Mouse (Mus musculus): Measurements from ENCODE around the gene Ms4a15. TPM values are rescaled to one million over a fixed set of nuclear protein-coding genes. Genes with fewer than 3 reads are reported as not detected.

Ms4a15 gene
- total RNA-seq (2021) = under 1 TPM in 1 of 2 experiments, not detected in 1; 0.51 TPM
- long read RNA-seq, experiment 1 = 0 reads
- long read RNA-seq, experiment 2 = 0 reads

DNA sequence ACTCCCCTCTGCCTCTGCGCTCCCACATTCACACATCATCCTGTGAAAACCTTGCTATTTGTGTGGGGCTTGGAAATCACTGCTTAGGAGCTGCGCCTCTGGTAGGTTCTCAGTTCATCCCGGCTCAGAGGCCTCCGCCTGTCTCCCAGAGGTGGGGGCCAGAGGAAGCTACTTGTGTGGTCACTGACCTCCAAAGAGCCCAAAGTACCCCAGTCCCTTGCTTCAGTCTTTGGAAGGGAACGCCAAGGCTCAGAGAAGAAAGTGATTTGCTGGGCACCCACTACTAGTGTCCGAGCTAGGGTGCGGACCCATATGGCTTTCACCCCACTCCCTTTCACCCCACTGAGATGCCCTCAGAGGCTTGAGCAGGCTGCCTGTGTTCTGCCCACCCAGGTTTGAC is at the start of gene Ms4a15:
TSS of gene Ms4a15 (minus strand) at position 101 of the 400 bp plus-strand sequence.
- DNase-seq (ENCODE audit: low spot score in 2 of 2) = no peak

GRCm38 (mm10) chr19:11037570-11037969 is 44.5 kb upstream of the Ms4a15 start:
- no peak for DNase-seq (ENCODE audit: low spot score in 2 of 2)

GRCm38 (mm10) chr19:11022382-11022781 is 29.3 kb upstream of the Ms4a15 start:
- DNase-seq (ENCODE audit: low spot score in 2 of 2) = no peak

DNA sequence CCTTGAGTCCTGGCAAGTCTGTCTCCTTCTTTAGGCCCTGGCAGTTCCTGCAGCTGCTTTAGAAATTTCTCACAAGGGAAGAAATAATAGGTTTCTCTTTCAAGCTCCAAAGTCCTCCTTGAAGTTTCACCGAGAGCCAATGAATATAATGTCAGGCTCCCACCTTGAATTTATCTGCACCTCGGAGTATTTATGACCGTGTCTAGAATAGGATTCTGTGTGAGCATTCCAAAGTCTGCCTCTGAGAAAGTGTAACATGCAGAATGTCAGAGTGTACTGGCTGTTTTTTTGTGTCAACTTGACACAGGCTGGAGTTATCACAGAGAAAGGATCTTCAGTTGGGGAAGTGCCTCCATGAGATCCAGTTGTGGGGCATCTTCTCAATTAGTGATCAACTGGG is 24.8 kb upstream of the Ms4a15 start, which contains the start of gene Ms4a18:
TSS of gene Ms4a18 (minus strand) at position 141 of the 400 bp plus-strand sequence.
- no peak for DNase-seq (ENCODE audit: low spot score in 2 of 2)

GRCm38 (mm10) chr19:11017251-11017650 is 24.2 kb upstream of the Ms4a15 start:
- no peak for DNase-seq (ENCODE audit: low spot score in 2 of 2)

DNA sequence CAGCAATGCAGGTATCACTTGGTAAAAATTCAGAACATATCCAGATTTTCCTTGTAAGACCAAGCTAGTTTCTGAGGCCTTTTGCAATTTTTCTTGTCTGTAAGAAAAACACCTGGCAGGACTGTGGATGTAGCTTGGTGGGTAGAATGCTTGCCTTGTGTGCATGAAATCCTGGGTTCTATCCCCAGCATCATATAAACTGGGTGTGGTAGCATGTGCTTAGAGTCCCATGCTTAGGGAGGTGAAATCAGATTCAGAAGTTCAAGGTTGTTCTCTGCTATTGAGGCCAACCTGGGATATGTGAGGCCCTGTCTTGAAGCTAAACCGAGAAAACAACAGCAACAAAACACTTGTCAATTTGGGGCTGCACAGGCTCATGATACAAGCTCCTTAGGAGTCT is 22.9 kb upstream of the Ms4a15 start:
- no peak for DNase-seq (ENCODE audit: low spot score in 2 of 2)

DNA sequence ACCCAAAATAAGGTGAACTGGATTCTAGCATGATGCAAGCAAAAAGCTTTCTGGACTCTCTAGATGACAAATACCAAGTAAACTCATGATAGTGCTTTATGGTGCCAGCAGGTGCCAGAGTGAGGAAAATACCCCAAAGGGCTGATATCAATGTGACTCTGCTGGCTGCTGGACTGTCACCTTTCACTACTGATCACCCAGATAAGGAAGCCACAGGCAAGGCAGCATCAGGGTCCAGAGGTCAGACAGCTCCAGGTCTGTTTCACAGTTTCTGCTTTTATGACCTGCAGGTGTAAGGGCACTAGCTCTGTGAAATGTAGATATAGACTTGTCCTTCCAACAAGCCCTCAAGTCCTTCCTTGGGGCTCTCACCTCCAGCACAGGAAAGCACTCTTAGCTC is 22.4 kb upstream of the Ms4a15 start:
- DNase-seq (ENCODE audit: low spot score in 2 of 2) = no peak

- no peak for DNase-seq (ENCODE audit: low spot score in 2 of 2)
These were observed 1.1 kb downstream of the Ms4a15 start for GRCm38 (mm10) chr19:10991911-10992310.

GRCm38 (mm10) chr19:10990751-10991150 is 2.3 kb downstream of the Ms4a15 start:
- no peak for DNase-seq (ENCODE audit: low spot score in 2 of 2)

GRCm38 (mm10) chr19:10988563-10988962 is 4.5 kb downstream of the Ms4a15 start:
- DNase-seq (ENCODE audit: low spot score in 2 of 2) = no peak

DNA sequence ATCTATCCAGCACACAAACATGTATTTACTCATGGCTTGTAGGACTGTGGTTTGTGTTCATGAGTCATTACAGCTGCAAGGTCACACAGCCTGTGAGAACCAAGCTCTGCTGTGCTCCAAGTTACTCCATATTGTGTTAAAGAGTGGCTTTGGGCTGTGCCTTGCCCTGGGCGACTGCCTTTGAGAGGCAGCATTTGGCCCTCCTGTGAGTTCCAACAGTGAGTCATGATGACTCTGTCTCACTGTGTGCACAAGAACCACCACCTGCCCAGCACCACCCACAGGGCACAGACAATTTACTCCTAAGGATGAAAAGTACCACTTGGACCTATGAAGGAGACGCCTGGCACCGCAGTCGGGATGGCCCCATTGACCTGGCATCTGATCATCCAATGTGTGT is 7.2 kb downstream of the Ms4a15 start:
- no peak for DNase-seq (ENCODE audit: low spot score in 2 of 2)

GRCm38 (mm10) chr19:10984551-10984950 is 8.5 kb downstream of the Ms4a15 start:
- DNase-seq (ENCODE audit: low spot score in 2 of 2) = no peak

DNA sequence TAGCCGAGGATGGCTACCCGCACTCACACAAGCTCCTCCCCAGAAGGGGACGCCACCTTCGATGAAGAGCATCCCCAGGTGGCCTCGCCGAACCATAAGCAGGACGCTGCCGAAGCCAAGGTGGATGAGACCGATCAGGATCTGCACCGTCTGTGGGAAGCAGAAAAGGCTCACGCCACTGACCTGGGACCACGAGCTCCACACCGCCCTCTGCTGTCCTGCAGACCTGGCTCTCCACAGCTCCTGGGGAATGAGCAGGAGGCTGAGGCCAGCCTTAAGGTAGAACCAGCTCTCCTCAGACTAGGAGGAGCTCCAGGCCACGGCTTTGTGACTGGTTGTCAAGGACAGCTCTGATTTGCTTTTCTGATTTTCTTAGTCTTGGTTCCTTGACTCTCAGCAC is 9.9 kb downstream of the Ms4a15 start:
- DNase-seq (ENCODE audit: low spot score in 2 of 2) = no peak

GRCm38 (mm10) chr19:10980210-10980609 is 12.8 kb downstream of the Ms4a15 start:
- no peak for DNase-seq (ENCODE audit: low spot score in 2 of 2)

DNA sequence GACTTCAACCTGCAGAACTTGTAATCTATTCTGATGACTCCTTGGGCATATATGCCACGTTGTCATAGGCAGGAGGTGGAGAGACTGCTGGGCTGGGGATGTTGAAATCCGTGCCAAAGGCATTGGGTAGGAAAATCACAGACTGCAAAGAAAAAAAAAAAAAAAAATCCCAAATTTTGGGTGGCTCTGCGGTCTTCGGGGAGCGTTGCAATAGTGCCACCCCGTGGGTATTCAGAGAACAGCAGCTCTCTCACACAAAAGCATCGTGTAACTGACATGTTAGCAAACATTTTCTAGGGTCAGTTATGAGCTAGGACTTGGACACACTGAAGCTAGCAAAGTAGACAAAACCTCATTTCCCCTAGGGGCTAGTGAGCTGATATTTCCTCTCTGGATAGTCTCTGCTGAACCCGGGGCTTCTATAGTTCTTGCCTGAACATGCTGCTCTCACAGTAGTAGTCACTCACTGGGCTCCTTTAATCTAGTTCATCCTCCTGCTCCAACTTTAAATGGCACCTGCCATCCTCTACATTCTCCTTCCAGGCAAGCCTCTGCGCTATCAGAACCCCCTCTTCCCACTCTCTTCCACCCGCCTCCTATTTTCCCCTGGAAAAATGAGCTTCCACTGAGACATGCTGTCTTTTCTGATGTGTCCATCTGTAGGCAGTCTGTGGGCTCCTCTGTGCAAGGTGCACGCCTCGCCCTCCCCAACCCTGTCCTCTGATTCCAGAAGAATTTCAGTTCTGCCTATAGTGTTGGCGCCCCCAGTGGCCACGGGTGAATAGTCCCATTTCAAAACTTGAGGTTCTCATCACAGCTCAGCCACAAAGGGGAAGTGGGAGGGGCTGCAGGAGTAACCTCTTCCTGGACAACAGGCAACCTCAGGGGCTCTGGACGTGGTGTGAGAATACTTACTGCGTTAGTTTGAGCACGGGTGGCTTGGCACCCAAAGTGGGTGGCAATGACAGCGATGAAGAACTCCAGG is 13.6 kb downstream of the Ms4a15 start:
- peak in 1 of 2 experiments; percentile 64 for DNase-seq (ENCODE audit: low spot score in 2 of 2)

- no peak for DNase-seq (ENCODE audit: low spot score in 2 of 2)
These were observed 16.7 kb downstream of the Ms4a15 start for GRCm38 (mm10) chr19:10976318-10976717.

DNA sequence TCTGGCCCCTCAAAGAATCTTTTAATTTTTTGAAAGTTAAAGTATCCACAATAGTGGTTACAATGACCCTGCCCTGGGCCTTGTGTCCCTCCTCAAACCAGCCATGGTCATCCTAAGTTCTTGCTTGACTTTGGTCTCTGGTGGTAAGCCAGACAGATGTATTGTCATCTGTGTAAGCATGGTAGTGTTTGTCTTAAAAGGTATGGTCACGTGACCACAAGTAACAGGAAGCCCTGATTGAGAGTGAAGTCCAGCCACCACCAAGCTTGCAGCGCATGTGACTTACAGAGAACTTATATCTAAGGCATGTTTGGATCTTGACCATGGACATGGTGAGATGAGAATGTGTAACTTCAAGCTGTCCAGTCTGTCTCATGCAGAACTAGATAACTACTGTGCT is 17.9 kb downstream of the Ms4a15 start:
- DNase-seq (ENCODE audit: low spot score in 2 of 2) = no peak

- DNase-seq (ENCODE audit: low spot score in 2 of 2) = no peak
These were observed 18.7 kb downstream of the Ms4a15 start, which contains the start of gene Ms4a10 for GRCm38 (mm10) chr19:10974238-10974865. Gene Ms4a10 (minus strand): TSS chr19:10974670.

- DNase-seq (ENCODE audit: low spot score in 2 of 2) = no peak
These were observed 19.9 kb downstream of the Ms4a15 start for GRCm38 (mm10) chr19:10973187-10973586.

GRCm38 (mm10) chr19:10972660-10973059 is 20.4 kb downstream of the Ms4a15 start:
- DNase-seq (ENCODE audit: low spot score in 2 of 2) = no peak

DNA sequence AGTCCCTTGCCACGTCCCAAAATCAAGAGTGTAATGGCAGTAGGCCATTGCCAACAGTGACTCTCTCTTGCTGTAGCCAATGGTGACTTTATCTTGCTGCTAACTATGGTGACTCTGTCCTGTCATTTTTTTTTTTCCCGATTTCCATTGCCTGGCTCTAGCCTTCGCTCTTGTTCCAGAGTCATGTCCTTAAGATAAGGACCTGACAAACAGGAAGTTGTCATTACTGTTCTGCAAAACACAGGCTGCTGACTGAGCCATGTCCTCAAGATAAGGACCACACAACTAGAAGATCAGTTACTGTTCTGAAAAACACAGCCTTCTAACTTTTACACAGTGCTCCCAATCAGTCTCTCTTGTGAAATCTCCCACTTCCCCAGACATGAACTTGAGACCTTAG is 22.6 kb downstream of the Ms4a15 start:
- no peak for DNase-seq (ENCODE audit: low spot score in 2 of 2)

- DNase-seq (ENCODE audit: low spot score in 2 of 2) = peak in 1 of 2 experiments; percentile 47
These were observed 24.5 kb downstream of the Ms4a15 start for GRCm38 (mm10) chr19:10968578-10968977.
